1 mouse cellular context compared by ENCODE assay signal in the genomic region with DNA sequence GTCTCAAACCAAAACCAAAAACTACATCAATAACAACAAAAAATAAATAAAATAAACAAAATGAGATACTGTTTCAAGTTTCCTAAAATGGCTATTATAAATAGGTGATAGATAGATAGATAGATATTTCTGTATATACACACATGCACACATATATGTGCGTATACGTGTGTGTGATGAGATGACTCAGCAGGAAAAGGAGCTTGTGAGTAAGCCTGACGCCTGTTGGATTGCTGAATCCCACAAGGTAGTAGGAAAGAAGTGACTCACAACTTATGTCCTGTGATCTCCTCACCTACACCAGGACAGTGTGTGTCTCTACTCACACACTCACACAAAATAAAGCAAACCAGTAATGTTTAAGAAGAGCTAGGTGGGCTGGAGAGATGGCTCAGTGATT.
TF ChIP-seq lines count a peak whose summit lies in the region.

No protein-coding gene starts in this region.

TF ChIP-seq in CH12.LX, 34 proteins besides CTCF, POLR2A, EP300 and RAD21:
- TF ChIP-seq E2F4 (IDR thresholded peaks at IDR 0.05; ENCODE audit: insufficient replicate concordance, low read depth, low read length) (no peak), MXI1 (IDR thresholded peaks at IDR 0.05; ENCODE audit: low read depth, low read length) (no peak), JUN (IDR thresholded peaks at IDR 0.05; ENCODE audit: insufficient read depth, low read depth, low read length) (no peak), CHD1 (IDR thresholded peaks at IDR 0.05; ENCODE audit: low read depth, low read length) (0 out of 2 replicates have a peak, but pooled peaks have one; percentile 35), HCFC1 (IDR thresholded peaks at IDR 0.05; ENCODE audit: low read depth, low read length) (no peak), MAFK (IDR thresholded peaks at IDR 0.05; ENCODE audit: insufficient replicate concordance, low read length) (peak; percentile 66; the same call in 1 of the 2 replicates), PAX5 (IDR thresholded peaks at IDR 0.05; ENCODE audit: low read length) (no peak), ZMIZ1 (IDR thresholded peaks at IDR 0.05; ENCODE audit: low read depth, low read length) (no peak), SIN3A (IDR thresholded peaks at IDR 0.05; ENCODE audit: low read length) (0 out of 2 replicates have a peak, but pooled peaks have one; percentile 13), ETS1 (conservative IDR thresholded peaks at IDR 0.05; ENCODE audit: low read depth, low read length) (no peak), BHLHE40 (IDR thresholded peaks at IDR 0.05; ENCODE audit: low read depth, low read length) (no peak), NELFE (IDR thresholded peaks at IDR 0.05; ENCODE audit: low read depth, low read length) (no peak), RCOR1 (conservative IDR thresholded peaks at IDR 0.05; ENCODE audit: low read depth, low read length) (no peak), ELF1 (IDR thresholded peaks at IDR 0.05; ENCODE audit: low read depth, low read length) (no peak), KAT2A (IDR thresholded peaks at IDR 0.05; ENCODE audit: insufficient replicate concordance, low read length) (no peak), MAX (IDR thresholded peaks at IDR 0.05; ENCODE audit: low read length) (no peak; the same call in 1 of the 2 replicates)
